Mouse (Mus musculus) thymus, adult 2 months (tissue): Measurements from ENCODE around the gene Ube2cbp.

Experiments
- CTCF ChIP-seq: fragments of 200-500 bp; IDR thresholded peaks from 2 replicates; pipeline ENCODE4 v1.5.1; 2012; ENCODE audit warnings: mild to moderate bottlenecking, control low read depth, low read length, moderate library complexity, borderline replicate concordance; ENCODE audit not compliant: control insufficient read depth, poor library complexity, insufficient read depth; ENCODE audit errors: extremely low read depth
- POLR2A ChIP-seq: fragments of 200-500 bp; IDR thresholded peaks from 2 replicates; pipeline ENCODE4 v1.6.1; 2012; ENCODE audit warnings: mild to moderate bottlenecking, low read length, control low read depth, moderate library complexity; ENCODE audit not compliant: control insufficient read depth, poor library complexity, insufficient read depth; ENCODE audit errors: extremely low read depth

DNA sequence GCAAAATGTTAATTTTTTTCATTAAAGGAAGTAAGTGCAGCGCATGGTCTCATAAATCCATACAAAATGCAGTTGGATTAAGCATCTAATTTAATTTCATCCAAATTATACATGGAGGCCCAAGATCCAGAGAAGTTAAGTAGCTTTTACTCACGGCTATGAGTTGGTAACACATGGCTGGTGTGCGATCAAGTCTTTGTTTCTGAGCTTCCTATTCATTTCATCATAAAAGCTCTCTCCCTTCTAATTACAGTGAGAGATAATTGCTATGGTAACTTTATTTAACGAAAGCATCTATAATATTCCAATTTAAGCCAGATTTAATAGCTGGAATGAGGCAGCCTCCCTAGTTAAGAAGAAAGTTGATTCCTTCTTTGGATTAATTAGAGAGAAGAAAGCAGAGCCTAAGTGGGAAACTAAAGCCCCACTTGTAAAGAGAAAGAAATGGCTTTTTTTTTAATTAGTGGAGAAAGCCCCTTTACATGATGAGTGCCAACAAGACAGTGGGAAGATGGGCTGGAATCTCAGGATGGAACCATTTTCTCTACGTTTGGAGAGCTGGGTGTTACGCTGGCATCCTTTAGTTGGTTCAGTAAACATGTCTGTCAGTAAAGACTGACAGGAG is 145.1 kb downstream of the Ube2cbp start:
- TF ChIP-seq CTCF, result no peak
- no peak for TF ChIP-seq POLR2A
